Mouse (Mus musculus): ENCODE measurements around the gene Lrguk. TPM values are rescaled to one million over a fixed set of nuclear protein-coding genes. Genes with fewer than 3 reads are reported as not detected.

Lrguk gene
- total RNA-seq, 1 experiment from 2014 or later: 0.23 TPM

- no peak for ATAC-seq (replicated peaks; ENCODE audit: low read depth, poor library complexity, severe bottlenecking)
Measured at GRCm38 (mm10) chr6:34170844-34171494, 141.7 kb downstream of the Lrguk start.

GRCm38 (mm10) chr6:34171748-34172457 lies 142.7 kb downstream of the Lrguk start:
- no peak for ATAC-seq (replicated peaks; ENCODE audit: low read depth, poor library complexity, severe bottlenecking)

- ATAC-seq (replicated peaks; ENCODE audit: low read depth, poor library complexity, severe bottlenecking): no peak
Measured at GRCm38 (mm10) chr6:34173251-34173650, 144.0 kb downstream of the Lrguk start.

GRCm38 (mm10) chr6:34174715-34175114 lies 145.5 kb downstream of the Lrguk start:
- ATAC-seq (replicated peaks; ENCODE audit: low read depth, poor library complexity, severe bottlenecking): no peak

- peak; percentile 11 for ATAC-seq (replicated peaks; ENCODE audit: low read depth, poor library complexity, severe bottlenecking)
Measured at GRCm38 (mm10) chr6:34176111-34176863, 147.0 kb downstream of the Lrguk start.

- ATAC-seq (replicated peaks; ENCODE audit: low read depth, poor library complexity, severe bottlenecking): peak; percentile 97
Measured at GRCm38 (mm10) chr6:34176864-34177247, 147.6 kb downstream of the Lrguk start, which contains the start of gene Slc35b4. Gene Slc35b4, minus strand, starts transcription at chr6:34177111.

- no peak for ATAC-seq (replicated peaks; ENCODE audit: low read depth, poor library complexity, severe bottlenecking)
Measured at GRCm38 (mm10) chr6:34179007-34179406, 149.8 kb downstream of the Lrguk start.

- ATAC-seq (replicated peaks; ENCODE audit: low read depth, poor library complexity, severe bottlenecking): no peak
Measured at GRCm38 (mm10) chr6:34179911-34180310, 150.7 kb downstream of the Lrguk start.

GRCm38 (mm10) chr6:34181961-34182360 lies 152.7 kb downstream of the Lrguk start:
- ATAC-seq (replicated peaks; ENCODE audit: low read depth, poor library complexity, severe bottlenecking): no peak

- no peak for ATAC-seq (replicated peaks; ENCODE audit: low read depth, poor library complexity, severe bottlenecking)
Measured at GRCm38 (mm10) chr6:34183326-34183725, 154.1 kb downstream of the Lrguk start.

Other genes starting within 250 kb of the Lrguk start
- gene Slc35b4, start 147.7 kb downstream of the Lrguk start, total RNA-seq (2017): 28.8 and 29.5 TPM in 2 replicates